Mouse (Mus musculus): Measurements from ENCODE around the gene Paf1. TPM values are rescaled to one million over a fixed set of nuclear protein-coding genes. Genes with fewer than 3 reads are reported as not detected.
"Not testable (repeated sequence)": the region's sequence is repeated elsewhere in the genome, so short reads cannot be mapped to it uniquely, and the experiment has no call there.

The Paf1 gene
- polyA plus RNA-seq, 1 experiment from 2014 or later: 81.4 TPM

DNA sequence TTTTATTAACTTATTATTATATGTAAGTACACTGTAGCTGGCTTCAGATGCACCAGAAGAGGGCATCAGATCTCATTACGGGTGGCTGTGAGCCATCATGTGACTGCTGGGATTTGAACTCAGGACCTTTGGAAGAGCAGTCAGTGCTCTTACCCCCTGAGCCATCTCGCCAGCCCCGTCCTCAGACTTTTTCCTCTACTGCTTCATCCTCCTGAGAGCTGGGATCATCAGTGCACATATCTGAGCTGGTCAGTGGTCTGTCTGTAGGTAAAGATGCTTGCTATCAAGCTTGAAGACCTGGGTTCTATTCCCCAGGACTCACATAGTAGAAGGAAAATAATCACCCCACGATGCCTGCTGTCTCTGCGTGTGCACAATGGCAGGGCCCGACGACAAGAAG is 5.4 kb upstream of the Paf1 start:
- H3K27ac ChIP-seq (replicated peaks; ENCODE audit: low read depth, low read length); DNase-seq (ENCODE audit: low spot score); H3K9ac ChIP-seq (replicated peaks; ENCODE audit: low read length); H3K9me3 ChIP-seq (replicated peaks; ENCODE audit: control insufficient read depth, low read length); ATAC-seq (replicated peaks; ENCODE audit: insufficient number of reproducible peaks, low FRiP score, low TSS enrichment, low read depth); H3K36me3 ChIP-seq (replicated peaks; ENCODE audit: control insufficient read depth, insufficient read depth, low read depth, low read length); H3K27me3 ChIP-seq (ENCODE audit: control insufficient read depth, insufficient read depth, low read length); H3K4me1 ChIP-seq (ENCODE audit: control insufficient read depth, insufficient read depth, low read length); H3K4me2 ChIP-seq (ENCODE audit: low read depth, low read length); H3K4me3 ChIP-seq (ENCODE audit: low read depth, low read length): not testable (repeated sequence)
- 87% methylated on average over 7 of the region's 7 CpGs for WGBS

DNA sequence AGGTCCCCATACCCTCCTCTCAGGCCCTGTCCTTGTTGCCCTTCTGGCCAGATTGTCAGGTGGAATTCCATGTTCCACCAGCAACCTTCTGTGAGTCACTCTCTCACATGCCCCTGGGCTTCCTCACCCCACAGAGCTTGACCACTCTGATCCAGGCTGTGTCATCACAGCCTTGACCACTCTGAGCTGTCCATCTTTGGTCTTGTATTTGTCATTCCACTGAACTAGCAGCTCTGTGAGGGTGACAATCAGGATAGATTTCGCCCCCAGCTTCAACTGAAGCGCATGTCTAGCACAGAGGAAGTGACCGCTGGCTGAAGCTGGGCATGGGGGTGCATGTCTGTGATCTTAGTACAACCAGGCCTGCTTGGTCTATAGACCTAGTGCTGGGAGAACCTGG is 2.4 kb upstream of the Paf1 start:
- DNase-seq (ENCODE audit: low spot score): no peak
- no peak for ATAC-seq (replicated peaks; ENCODE audit: insufficient number of reproducible peaks, low FRiP score, low TSS enrichment, low read depth)
- Histone ChIP-seq H3K36me3 (replicated peaks; ENCODE audit: control insufficient read depth, insufficient read depth, low read depth, low read length) (peaks cover 3% of the 10 kb centered on the region), H3K27me3 (ENCODE audit: control insufficient read depth, insufficient read depth, low read length) (no peaks in the 10 kb centered on the region), H3K4me3 (ENCODE audit: low read depth, low read length) (no peak overlapping the region), H3K9ac (replicated peaks; ENCODE audit: low read length) (no peak overlapping the region), H3K4me1 (ENCODE audit: control insufficient read depth, insufficient read depth, low read length) (no peaks in the 10 kb centered on the region), H3K4me2 (ENCODE audit: low read depth, low read length) (no peak overlapping the region), H3K27ac (replicated peaks; ENCODE audit: low read depth, low read length) (no peak overlapping the region), H3K9me3 (replicated peaks; ENCODE audit: control insufficient read depth, low read length) (no peaks in the 10 kb centered on the region)
- WGBS: 97% methylated on average over 3 of the region's 3 CpGs

DNA sequence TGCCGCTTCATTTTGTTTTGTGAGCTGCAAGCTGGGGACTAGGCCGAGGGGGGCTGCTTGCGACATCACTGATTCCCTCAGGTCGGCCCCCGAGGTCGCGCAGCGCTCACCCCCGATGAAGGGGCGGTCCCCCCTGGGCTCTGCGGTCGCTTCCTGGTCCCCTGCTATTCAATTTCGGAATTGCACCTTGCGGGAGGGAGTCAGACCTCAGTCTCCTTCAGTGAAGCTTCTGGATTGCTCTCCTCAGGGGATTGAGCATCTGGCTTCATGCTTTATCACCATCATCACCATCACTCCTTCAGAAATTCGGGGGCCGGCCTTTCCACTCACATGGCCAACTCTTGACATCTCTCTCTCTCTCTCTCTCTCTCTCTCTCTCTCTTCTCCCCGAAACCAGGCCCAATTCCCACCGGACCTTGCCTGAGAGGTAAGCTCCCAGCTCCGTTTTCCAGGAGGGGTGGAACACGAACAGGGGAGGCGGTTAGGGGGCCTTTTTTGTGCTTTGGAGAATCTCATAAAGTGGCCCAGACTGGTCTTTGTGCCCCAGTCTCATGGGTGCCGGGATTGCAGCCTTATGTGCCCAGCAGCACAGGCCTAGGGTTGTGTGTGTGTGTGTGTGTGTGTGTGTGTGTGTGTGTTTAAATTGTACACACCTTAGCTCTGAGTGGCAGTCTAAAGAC is 661 bp downstream of the Paf1 start:
- ATAC-seq (replicated peaks; ENCODE audit: insufficient number of reproducible peaks, low FRiP score, low TSS enrichment, low read depth) (no peak; the same call in none of the 2 replicates), DNase-seq (ENCODE audit: low spot score) (no peak)
- WGBS: 5% methylated on average over 22 of the region's 22 CpGs
- Histone ChIP-seq H3K36me3 (replicated peaks; ENCODE audit: control insufficient read depth, insufficient read depth, low read depth, low read length) (peaks cover 3% of the 10 kb centered on the region), H3K4me2 (ENCODE audit: low read depth, low read length) (peak overlapping the region; percentile 89), H3K27ac (replicated peaks; ENCODE audit: low read depth, low read length) (0 out of 2 replicates have a peak overlapping the region, but pooled peaks have one; percentile 3), H3K27me3 (ENCODE audit: control insufficient read depth, insufficient read depth, low read length) (no peaks in the 10 kb centered on the region), H3K9ac (replicated peaks; ENCODE audit: low read length) (peak overlapping the region; percentile 74), H3K4me3 (ENCODE audit: low read depth, low read length) (peak overlapping the region; percentile 77), H3K9me3 (replicated peaks; ENCODE audit: control insufficient read depth, low read length) (no peaks in the 10 kb centered on the region), H3K4me1 (ENCODE audit: control insufficient read depth, insufficient read depth, low read length) (no peaks in the 10 kb centered on the region)

DNA sequence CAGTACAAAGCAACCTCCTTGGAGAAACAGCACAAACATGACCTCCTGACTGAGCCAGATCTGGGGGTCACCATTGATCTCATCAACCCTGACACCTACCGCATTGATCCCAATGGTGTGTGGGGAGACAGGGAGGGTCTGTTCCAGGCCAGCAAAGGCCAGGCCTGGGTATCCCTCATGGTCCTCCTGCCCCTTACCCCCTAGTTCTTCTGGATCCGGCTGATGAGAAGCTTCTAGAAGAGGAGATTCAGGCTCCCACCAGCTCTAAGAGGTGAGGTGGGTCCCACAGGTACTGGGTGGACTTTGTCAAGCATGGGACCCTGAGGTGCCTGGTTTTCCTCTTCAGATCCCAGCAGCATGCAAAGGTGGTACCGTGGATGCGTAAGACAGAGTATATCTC is 2.7 kb downstream of the Paf1 start:
- Histone ChIP-seq H3K9me3 (replicated peaks; ENCODE audit: control insufficient read depth, low read length) (no peaks in the 10 kb centered on the region), H3K4me3 (ENCODE audit: low read depth, low read length) (no peak overlapping the region), H3K36me3 (replicated peaks; ENCODE audit: control insufficient read depth, insufficient read depth, low read depth, low read length) (peaks cover 6% of the 10 kb centered on the region), H3K4me2 (ENCODE audit: low read depth, low read length) (no peak overlapping the region), H3K4me1 (ENCODE audit: control insufficient read depth, insufficient read depth, low read length) (no peaks in the 10 kb centered on the region), H3K27ac (replicated peaks; ENCODE audit: low read depth, low read length) (no peak overlapping the region), H3K27me3 (ENCODE audit: control insufficient read depth, insufficient read depth, low read length) (no peaks in the 10 kb centered on the region), H3K9ac (replicated peaks; ENCODE audit: low read length) (no peak overlapping the region)
- DNase-seq (ENCODE audit: low spot score) (no peak), ATAC-seq (replicated peaks; ENCODE audit: insufficient number of reproducible peaks, low FRiP score, low TSS enrichment, low read depth) (no peak)
- WGBS: 92% methylated on average over 4 of the region's 4 CpGs

DNA sequence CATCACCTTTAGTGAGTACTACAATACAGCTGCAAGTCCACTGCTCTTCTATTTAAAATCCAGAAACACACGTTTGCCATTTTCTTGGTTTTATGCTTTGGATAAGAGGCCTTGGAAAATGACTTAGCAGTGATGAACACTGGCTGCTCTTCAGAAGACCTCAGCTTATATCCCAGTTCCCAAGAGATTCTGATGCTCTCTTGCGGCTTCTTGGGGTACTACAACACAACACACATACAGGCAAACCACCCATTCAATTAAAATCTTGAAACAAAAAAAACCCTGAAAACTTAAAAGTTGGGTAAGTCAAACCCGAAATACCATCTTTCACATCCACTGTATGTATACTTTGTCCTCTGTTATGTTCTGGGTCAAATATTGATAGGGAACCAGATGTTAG is 5.2 kb downstream of the Paf1 start:
- DNase-seq (ENCODE audit: low spot score) (peak; percentile 43), ATAC-seq (replicated peaks; ENCODE audit: insufficient number of reproducible peaks, low FRiP score, low TSS enrichment, low read depth) (no peak)
- no peak overlapping the region for H3K4me3 ChIP-seq (ENCODE audit: low read depth, low read length)
- no peak overlapping the region for H3K4me2 ChIP-seq (ENCODE audit: low read depth, low read length)
- WGBS: 69% methylated on average over 3 of the region's 3 CpGs
- H3K27me3 ChIP-seq (ENCODE audit: control insufficient read depth, insufficient read depth, low read length): no peaks in the 10 kb centered on the region
- H3K9ac ChIP-seq (replicated peaks; ENCODE audit: low read length): no peak overlapping the region
- no peaks in the 10 kb centered on the region for H3K4me1 ChIP-seq (ENCODE audit: control insufficient read depth, insufficient read depth, low read length)
- peaks cover 11% of the 10 kb centered on the region for H3K36me3 ChIP-seq (replicated peaks; ENCODE audit: control insufficient read depth, insufficient read depth, low read depth, low read length)
- no peak overlapping the region for H3K27ac ChIP-seq (replicated peaks; ENCODE audit: low read depth, low read length)
- H3K9me3 ChIP-seq (replicated peaks; ENCODE audit: control insufficient read depth, low read length): no peaks in the 10 kb centered on the region

DNA sequence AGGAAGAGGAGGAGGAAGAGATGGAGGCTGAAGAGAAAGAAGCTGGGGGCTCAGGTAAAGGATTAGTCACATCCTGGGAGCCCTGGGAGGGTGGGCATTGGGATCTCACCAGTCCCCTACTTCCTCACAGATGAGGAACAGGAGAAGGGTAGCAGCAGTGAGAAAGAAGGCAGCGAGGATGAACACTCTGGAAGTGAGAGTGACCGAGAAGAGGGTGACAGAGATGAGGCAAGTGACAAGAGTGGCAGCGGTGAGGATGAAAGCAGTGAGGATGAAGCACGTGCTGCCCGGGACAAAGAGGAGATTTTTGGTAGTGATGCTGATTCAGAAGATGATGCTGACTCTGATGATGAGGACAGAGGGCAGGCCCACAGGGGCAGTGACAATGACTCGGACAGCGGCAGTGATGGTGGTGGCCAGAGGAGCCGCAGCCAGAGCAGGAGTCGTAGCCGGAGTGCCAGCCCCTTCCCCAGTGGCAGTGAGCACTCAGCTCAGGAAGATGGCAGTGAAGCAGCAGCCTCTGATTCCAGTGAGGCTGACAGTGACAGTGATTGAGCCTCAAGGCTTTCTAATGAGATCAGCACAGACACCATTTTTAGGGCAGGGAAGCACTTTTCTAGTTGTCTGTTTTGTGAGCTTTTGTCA is 6.1 kb downstream of the Paf1 start:
- Histone ChIP-seq H3K27ac (replicated peaks; ENCODE audit: low read depth, low read length) (no peak overlapping the region), H3K4me1 (ENCODE audit: control insufficient read depth, insufficient read depth, low read length) (no peaks in the 10 kb centered on the region), H3K4me3 (ENCODE audit: low read depth, low read length) (no peak overlapping the region), H3K9me3 (replicated peaks; ENCODE audit: control insufficient read depth, low read length) (no peaks in the 10 kb centered on the region), H3K4me2 (ENCODE audit: low read depth, low read length) (no peak overlapping the region), H3K9ac (replicated peaks; ENCODE audit: low read length) (no peak overlapping the region), H3K27me3 (ENCODE audit: control insufficient read depth, insufficient read depth, low read length) (no peaks in the 10 kb centered on the region), H3K36me3 (replicated peaks; ENCODE audit: control insufficient read depth, insufficient read depth, low read depth, low read length) (peaks cover 14% of the 10 kb centered on the region)
- ATAC-seq (replicated peaks; ENCODE audit: insufficient number of reproducible peaks, low FRiP score, low TSS enrichment, low read depth): no peak
- 94% methylated on average over 10 of the region's 10 CpGs for WGBS
- no peak for DNase-seq (ENCODE audit: low spot score)

DNA sequence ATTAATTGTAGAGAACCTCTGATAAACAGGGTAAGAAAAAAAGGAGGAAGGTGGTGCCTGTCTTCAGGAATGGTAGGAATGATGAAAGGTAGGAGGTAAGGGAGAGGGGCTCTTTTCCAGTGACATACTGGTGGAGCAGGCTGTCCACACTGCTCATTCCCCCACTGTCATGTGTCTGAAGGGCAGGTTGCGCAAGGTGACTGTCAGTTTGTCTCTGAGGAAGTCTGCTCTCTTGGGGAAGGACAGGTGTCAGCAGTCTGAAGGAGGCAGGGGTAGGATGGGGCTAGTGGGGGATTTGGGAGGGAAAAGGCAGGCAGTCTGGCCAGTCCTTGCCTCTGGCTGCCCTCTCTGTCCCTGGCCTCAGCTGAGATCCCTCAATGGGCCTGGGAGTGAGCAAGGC is 8.3 kb downstream of the Paf1 start:
- H3K4me2 ChIP-seq (ENCODE audit: low read depth, low read length): no peak overlapping the region
- WGBS: 96% methylated on average over 1 of the region's 1 CpGs
- no peak overlapping the region for H3K27ac ChIP-seq (replicated peaks; ENCODE audit: low read depth, low read length)
- no peak for DNase-seq (ENCODE audit: low spot score)
- peaks cover 19% of the 10 kb centered on the region for H3K36me3 ChIP-seq (replicated peaks; ENCODE audit: control insufficient read depth, insufficient read depth, low read depth, low read length)
- no peak overlapping the region for H3K9ac ChIP-seq (replicated peaks; ENCODE audit: low read length)
- no peak overlapping the region for H3K4me3 ChIP-seq (ENCODE audit: low read depth, low read length)
- H3K9me3 ChIP-seq (replicated peaks; ENCODE audit: control insufficient read depth, low read length): no peaks in the 10 kb centered on the region
- no peaks in the 10 kb centered on the region for H3K27me3 ChIP-seq (ENCODE audit: control insufficient read depth, insufficient read depth, low read length)
- H3K4me1 ChIP-seq (ENCODE audit: control insufficient read depth, insufficient read depth, low read length): no peaks in the 10 kb centered on the region
- no peak for ATAC-seq (replicated peaks; ENCODE audit: insufficient number of reproducible peaks, low FRiP score, low TSS enrichment, low read depth)

DNA sequence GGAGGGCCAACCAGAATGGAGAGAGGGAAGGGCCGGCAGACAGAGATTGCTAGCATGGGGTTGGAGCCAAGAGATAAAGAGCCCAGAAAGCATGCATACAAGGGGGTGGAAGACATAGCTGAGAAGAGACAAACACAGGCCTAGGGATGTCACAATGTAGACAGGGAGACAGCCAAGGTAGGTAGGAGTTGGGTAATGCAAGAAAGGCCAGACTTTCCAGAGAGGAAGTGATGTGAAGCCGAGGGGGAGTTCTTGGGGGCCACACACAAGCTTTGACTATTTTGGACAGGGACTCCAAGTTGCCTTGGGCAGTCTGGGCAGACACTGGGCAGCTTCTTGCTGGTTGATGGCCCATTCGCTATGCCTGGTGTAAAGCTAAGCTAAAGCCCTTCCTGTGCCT is 9.2 kb downstream of the Paf1 start:
- Histone ChIP-seq H3K9ac (replicated peaks; ENCODE audit: low read length) (no peak overlapping the region), H3K27me3 (ENCODE audit: control insufficient read depth, insufficient read depth, low read length) (no peaks in the 10 kb centered on the region), H3K27ac (replicated peaks; ENCODE audit: low read depth, low read length) (no peak overlapping the region), H3K4me1 (ENCODE audit: control insufficient read depth, insufficient read depth, low read length) (no peaks in the 10 kb centered on the region), H3K9me3 (replicated peaks; ENCODE audit: control insufficient read depth, low read length) (no peaks in the 10 kb centered on the region), H3K4me2 (ENCODE audit: low read depth, low read length) (no peak overlapping the region), H3K4me3 (ENCODE audit: low read depth, low read length) (no peak overlapping the region), H3K36me3 (replicated peaks; ENCODE audit: control insufficient read depth, insufficient read depth, low read depth, low read length) (peaks cover 25% of the 10 kb centered on the region)
- 72% methylated on average over 3 of the region's 3 CpGs for WGBS
- no peak for DNase-seq (ENCODE audit: low spot score)
- ATAC-seq (replicated peaks; ENCODE audit: insufficient number of reproducible peaks, low FRiP score, low TSS enrichment, low read depth): no peak
